Mouse (Mus musculus): ENCODE results near the gene Togaram2.
"Not testable (repeated sequence)": the region's sequence is repeated elsewhere in the genome, so short reads cannot be mapped to it uniquely, and the experiment has no call there.

The Togaram2 gene

DNA sequence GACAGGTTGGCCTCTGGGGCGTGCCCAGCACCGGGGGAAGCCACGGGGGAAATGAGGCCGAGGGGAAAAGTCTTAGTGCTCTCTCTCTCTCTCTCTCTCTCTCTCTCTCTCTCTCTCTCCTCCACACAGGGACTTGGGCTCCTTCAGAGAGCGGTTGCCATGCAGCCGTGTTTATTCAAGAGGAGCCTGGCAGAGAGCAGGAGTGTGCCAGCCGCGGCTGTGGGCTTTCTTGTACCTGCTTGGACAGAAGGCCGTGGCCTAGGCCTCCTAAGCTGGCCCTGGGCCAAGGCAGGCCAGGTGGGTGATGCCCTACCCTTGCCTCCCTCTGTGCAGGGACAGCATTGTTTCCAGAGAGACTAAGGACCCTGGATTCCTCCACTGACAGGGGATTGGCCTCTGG is at the start of gene Togaram2:
Gene Togaram2 (plus strand): TSS at position 170 of the 400 bp plus-strand sequence.
- no peak for DNase-seq (ENCODE audit: inconsistent age in 2 of 2, low spot score in 1 of 2)

DNA sequence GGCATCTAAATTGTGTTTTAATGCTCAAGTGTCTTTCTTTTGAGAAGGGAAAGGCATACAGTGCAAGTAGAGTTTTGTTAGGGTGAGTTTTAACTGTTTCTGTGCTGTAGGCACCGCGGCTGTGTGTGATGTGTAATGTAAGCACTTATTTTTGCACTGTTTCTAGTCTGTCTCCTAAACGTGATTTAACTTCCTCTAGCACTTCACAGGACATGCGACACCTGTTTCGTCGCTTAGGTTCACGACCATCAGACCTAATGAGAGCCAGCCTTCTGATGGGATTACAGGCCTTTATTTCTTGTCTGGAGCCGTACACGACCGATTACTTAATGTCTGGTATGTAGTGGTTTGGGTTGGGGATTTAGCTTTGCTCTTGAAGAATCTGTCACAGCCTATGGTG is 41.3 kb upstream of the Togaram2 start:
- no peak for DNase-seq (ENCODE audit: inconsistent age in 2 of 2, low spot score in 1 of 2)

DNA sequence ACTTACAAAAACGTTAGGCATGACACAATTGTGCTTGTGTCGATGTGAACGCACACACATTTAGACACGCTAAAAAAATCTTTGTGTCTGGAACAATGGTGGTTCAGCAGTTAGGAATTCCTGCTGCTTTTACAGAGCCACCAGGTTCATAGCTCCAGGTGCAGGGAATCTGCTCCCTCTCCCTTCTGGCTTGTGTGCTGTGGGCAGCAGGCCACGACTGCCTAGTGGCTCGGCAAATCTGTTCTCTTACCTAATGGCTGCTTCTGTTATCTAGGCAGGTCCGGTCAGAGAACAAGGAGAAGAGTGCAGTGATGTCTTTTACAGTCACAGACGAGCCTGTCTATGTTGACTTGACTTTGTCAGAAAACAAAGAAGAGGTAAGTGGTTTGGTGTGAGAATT is 39.7 kb upstream of the Togaram2 start:
- no peak for DNase-seq (ENCODE audit: inconsistent age in 2 of 2, low spot score in 1 of 2)

DNA sequence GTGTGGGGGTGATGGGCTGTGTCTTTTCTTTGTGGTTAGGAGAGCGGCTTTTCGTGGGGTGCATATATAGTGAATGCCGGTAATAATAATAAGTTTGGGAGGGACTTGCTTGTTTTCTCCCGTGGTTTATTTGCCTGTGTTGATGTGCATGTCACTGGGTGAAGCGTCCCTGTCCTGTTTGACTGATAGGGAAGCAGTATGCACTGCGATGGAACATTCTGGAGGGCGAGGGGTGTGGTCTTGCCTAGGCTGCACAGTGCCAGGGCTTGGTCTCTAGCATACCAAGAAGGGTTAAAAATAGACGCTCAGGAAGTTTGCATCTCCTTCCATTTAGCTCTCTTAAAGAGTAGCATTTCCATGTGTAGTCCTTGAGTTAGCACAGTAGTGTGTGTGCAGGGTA is 36.3 kb upstream of the Togaram2 start:
- DNase-seq (ENCODE audit: inconsistent age in 2 of 2, low spot score in 1 of 2) = no peak

DNA sequence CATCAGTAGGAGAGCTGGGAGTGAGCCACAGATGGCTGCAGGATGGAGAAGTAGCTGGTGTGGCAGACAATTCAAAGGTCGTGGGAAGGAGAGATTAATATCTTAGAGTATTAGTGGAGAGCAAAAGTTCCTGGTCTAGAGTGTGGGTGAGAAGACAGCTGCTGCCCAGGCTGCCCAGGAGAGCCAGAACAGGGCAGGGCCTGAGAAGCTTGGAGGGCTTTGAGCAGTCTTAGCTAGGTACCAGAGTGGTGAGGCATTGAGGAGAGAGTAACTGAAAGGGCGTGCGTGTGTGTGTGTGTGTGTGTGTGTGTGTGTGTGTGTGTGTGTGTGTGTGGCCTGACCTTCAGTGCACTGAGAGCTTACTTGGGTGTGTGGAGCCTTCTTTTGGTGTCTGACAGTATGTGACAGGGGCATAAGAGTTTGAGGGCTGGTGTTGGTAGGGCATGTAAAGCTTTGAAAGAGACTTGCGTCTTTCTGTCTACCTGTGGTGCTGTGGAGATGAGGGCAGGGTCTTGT is 35.3 kb upstream of the Togaram2 start:
- DNase-seq (ENCODE audit: inconsistent age in 2 of 2, low spot score in 1 of 2) = peak; percentile 32 to 62

DNA sequence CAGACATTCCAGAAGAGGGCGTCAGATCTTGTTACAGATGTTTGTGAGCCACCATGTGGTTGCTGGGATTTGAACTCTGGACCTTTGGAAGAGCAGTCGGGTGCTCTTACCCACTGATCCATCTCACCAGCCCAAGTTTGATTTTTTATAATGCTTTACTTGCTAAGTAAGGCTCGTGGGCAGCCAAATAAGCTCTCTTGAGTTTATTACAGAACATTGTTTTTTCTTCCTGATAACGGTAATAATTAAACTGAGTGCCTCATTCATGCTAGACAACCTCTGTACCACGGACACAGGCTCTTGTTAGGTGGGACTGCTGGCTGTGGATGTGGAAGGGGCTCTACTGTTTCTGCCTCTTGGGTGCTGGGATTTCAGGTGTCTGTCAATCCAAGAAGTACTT is 34.0 kb upstream of the Togaram2 start:
- not testable (repeated sequence) for DNase-seq (ENCODE audit: inconsistent age in 2 of 2, low spot score in 1 of 2)

DNA sequence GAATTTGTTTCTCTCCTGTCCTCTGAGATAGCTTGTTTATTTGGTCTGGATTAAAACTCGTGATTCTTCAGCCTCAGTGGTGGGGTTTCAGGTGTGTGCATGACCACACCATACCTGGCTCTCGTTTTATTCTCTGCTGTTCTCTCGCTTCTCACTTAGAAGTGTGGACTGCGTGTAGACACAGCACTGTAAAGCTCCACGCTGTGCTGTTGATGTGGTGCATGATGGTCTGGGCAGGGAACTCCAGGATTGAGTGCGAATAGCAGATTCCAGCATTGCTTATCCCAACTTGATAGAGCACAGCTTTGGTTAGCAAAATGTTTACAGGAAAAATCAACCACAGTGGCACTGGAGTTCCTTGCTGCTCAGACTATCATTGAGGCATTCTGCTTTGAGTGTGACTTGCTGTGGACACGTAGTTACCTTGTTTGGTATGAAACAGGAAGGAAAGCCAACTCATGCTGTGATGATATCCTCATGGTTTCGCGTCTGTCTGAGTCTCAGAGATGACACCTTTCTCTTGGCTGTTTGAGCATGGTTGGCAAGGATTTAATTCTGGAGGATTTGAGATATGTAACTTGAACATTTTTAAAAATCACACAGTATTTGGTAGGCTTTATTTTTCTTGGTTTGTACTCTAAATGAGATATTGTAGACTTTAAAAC is 32.5 kb upstream of the Togaram2 start:
- DNase-seq (ENCODE audit: inconsistent age in 2 of 2, low spot score in 1 of 2) = no peak

DNA sequence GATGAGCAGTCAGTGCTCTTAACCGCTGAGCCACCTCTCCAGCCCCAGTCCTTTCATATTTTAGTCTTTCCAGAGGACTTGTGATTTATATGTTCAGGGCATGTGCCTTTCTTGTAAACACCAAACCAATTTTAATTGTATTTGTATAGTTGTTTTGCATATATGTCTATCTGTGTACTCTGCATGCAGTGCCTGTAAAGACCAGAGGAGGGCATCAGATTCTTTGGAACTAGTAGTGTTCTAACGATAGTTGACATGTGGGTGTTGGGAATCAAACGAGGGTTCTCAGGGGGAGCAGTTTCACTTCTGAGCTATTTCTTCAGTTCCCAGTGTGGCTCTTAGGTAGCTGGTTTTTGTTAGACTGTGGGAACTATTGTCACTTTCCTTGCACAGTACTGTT is 30.9 kb upstream of the Togaram2 start:
- DNase-seq (ENCODE audit: inconsistent age in 2 of 2, low spot score in 1 of 2) = no peak

DNA sequence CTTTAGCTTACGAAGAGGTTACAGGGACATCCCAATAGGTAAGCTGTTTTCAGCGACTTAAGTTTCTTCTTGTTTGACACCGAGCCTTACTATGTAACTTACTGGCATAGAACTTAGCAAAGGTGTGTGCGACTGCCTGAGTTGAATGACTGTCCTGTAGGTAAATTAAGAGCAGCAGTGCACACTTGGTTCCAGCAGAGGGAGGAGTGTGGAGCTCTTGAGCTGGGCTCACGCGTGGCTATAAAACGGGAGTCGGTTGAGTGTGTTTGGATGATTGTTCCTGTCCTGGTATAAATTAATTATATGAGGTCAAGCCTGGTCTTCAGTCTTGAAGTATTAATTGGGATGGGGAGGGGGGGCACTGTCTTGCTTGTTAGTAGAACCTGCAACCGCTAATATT is 23.1 kb upstream of the Togaram2 start:
- no peak for DNase-seq (ENCODE audit: inconsistent age in 2 of 2, low spot score in 1 of 2)

DNA sequence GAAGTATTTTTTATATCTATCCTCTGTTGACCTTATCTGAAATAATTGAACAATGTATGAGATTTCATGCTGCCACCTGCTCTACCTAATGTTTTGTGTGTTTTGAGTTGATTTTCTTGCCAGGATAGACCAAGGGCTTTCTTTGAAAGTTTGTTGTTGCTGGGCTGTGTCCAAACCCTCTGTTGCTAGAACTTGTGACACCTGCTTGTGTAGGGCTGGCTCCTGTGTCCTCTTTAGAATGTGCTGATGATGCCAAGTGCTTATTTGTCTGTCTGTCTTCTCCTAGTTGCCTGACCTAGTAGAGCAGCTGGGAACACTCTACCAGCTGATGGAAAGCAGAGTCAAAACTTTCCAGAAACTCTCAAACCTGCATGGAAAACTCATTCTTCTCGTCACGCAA is 20.6 kb upstream of the Togaram2 start:
- DNase-seq (ENCODE audit: inconsistent age in 2 of 2, low spot score in 1 of 2) = no peak

DNA sequence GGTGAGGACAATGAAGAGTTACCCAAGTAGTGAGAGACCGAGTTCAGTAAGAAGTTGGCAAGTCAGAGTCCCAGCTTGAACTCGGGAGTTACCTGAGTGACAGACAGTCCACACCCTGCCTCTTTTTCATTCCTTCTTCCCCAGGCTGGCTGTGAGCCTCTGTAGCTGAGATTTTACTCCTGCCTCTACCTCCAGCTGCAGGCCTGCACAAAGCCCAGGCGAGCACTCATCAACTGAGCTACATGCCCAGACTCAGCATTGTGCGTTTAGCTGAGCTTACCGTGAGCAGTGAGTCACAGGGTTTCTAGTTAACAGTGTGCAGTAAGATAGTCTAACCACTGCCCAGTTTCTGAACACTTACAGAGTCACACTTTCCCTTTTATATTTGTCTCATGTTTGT is 20.1 kb upstream of the Togaram2 start:
- no peak for DNase-seq (ENCODE audit: inconsistent age in 2 of 2, low spot score in 1 of 2)

DNA sequence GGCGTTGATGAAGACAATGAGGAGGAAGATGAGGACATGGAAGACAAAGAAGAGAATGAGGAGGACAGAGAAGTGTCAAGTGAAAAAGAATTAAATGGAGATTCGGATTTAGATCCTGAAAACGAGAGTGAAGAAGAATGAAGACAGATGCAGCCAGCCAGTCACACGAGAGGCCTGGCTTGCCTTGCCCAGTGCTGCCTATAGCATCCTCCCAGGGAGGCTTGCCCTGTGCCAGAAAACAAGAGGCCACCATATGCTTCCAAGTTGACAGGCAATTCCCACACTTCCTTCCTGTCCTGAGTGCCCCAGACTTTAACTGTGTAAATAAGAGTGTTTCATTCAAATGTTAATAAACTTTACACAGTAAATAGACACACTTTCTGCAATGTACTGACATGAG is 15.5 kb upstream of the Togaram2 start:
- no peak for DNase-seq (ENCODE audit: inconsistent age in 2 of 2, low spot score in 1 of 2)

DNA sequence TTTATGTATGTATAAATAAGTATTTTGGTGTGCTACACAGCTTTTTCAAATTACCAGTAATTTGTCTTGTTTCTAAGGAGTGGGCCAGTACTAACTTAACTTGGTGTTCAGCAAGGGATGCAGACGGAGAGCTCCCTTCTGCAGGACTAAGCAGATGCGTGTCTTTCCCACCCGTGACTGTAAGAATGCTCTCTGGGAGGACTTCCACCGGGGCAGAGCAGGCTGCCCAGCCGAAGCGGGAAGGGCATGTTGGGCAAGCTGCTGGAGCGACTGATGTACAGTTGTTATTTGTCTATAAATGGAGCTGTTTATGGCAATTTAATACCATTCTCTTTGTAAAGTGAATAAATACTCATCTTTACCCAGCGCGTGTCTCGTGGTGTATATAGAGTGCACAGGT is 14.4 kb upstream of the Togaram2 start:
- DNase-seq (ENCODE audit: inconsistent age in 2 of 2, low spot score in 1 of 2) = no peak

DNA sequence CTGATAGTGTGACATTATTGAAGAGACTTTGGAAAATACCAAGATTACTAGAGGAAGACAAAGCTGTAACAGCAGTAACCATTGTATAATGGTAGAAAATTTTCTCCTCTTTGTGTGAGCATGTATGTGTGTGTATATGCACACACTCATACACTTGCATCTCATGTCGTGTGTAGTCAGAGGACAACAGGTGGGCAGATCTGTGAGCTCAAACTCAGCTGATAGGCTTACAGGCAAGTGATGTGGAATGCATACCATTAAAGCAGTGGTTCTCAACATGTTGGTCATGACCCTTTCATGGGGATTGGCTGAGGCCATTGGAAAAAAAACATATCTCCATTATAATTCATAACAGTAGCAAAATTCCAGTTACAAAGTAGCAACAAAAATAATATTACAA is 12.7 kb upstream of the Togaram2 start:
- no peak for DNase-seq (ENCODE audit: inconsistent age in 2 of 2, low spot score in 1 of 2)

DNA sequence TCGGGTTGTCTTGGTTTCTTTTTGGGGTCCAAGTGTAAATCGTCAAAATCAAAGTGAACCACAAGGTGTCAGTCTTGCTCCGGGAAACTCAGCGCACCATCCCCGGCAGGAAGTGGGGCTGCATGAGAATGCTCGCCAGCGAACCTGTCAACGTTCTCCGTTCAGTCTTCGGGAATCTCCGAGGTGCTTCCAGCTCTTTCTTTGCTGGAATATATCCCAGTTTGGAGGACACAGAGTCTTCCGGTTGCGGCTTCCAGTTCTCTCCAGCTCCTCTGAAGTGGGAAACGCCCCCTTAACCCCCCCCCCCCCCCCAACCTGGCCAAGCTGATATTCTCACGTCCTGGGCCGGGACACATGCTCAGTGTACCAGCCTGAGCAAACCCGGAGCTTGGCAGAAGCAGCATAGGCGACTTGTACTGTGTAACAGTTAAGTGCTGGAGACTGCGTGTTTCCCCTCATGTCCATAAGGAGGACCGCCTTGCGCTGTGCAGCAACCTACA is 10.3 kb upstream of the Togaram2 start:
- DNase-seq (ENCODE audit: inconsistent age in 2 of 2, low spot score in 1 of 2) = peak; percentile 72 to 90

DNA sequence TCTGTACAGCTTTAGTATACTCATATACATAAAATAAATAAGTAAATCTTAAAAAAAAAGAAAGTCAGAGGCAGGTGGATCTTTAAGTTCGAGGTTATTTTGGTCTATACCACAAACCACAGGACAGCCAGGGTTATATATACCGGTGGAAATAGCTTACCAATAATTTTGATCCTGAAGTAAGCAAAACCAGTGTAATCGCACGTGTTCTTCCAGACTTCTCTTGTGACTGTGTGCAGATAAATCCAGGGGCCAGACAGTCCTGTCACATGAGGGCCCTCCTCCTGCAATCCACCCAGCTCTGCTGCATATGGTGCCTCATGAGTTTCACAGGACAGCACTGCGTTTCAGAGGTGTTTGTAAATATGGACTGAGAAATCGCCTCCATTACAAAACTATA is 9.6 kb upstream of the Togaram2 start:
- no peak for DNase-seq (ENCODE audit: inconsistent age in 2 of 2, low spot score in 1 of 2)

DNA sequence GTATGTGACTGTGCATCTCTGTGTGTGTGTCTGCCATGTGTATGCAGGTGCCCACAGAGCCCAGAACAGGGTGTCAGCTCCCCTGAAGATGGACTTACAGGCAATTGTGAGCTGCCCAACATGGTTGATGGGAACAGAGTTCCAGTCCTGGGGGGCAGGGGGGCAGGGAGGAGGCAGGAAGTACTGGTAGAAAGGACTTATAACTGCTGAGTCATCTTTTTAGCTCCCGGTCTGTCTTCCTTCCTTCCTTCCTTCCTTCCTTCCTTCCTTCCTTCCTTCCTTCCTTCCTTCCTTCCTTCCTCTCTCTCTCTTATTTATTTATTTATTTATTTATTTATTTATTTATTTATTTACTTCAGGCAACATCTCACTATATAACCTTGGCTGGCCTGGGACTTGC is 8.9 kb upstream of the Togaram2 start:
- DNase-seq (ENCODE audit: inconsistent age in 2 of 2, low spot score in 1 of 2) = no peak

DNA sequence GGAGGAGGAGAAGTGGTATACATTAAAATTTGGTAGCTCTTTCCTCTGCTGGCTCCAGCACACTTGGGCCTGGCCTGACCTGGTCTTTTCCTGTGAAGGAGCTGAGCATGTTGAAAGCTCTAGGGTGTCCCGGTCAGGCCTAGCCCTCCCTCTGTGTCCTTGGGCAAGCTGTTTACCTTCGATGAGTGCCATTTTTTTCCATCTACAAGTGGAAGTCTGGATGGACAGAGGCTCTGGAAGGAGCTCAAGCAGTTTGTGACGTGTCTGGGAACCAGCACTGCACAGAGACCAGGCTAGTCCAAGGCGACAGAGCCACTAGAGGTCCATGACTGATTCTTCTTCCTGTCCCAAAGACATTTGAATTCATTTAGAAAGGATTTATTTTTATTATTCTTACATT is 7.9 kb upstream of the Togaram2 start:
- no peak for DNase-seq (ENCODE audit: inconsistent age in 2 of 2, low spot score in 1 of 2)

DNA sequence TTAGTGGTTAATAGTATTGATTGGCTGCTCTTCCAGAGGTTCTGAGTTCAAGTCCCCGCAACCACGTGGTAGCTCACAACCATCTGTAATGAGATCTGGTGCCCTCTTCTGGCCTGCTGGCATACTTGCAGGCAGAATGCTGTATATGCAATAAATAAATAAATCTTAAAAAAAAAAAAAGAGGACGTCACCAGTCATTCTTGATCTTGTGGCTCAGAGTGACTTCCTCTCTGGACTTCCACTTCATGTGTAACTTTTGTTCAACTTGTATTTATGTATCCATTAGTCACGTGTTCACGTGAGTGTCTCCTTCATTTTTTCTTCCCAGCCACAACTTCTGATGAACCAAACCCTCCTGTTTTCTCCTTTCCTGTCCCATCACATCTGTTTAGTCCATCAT is 3.5 kb upstream of the Togaram2 start:
- DNase-seq (ENCODE audit: inconsistent age in 2 of 2, low spot score in 1 of 2) = no peak

DNA sequence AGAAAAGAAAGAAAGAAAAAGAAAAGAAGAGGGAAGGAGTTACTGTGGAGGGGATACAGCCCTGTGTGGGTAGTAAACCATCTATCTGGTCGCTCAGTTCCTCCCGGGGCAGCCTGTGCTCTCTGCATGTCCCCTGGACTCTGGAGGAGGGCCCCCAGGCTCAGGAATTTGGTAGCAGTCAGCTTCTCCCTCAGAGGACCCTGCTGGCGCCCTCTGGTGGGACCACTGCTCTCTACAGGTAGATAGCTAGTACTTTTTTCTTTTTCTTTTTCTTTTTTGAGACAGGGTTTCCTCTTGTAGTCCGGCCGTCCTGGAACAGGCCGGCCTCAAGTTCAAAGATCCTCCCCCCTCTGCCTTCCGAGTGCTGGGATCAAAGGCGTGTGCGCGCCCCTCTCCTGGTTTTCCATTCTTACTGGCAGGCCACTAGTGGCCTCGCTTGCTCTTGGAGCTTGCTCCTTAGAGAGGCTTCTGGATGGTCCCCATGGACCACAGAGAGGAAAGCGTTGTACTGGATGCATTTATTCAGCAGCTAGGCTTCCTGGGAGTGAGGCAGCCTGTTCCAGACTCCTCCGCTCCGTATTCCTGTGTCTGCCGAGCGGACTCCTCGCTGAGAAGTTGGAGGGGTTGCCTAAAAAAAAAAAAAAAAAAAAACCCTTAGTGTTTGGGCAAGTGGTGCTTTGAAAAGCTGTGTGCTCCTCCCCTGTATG is 1.1 kb upstream of the Togaram2 start:
- peak in 1 of 2 experiments; percentile 45 for DNase-seq (ENCODE audit: inconsistent age in 2 of 2, low spot score in 1 of 2)

DNA sequence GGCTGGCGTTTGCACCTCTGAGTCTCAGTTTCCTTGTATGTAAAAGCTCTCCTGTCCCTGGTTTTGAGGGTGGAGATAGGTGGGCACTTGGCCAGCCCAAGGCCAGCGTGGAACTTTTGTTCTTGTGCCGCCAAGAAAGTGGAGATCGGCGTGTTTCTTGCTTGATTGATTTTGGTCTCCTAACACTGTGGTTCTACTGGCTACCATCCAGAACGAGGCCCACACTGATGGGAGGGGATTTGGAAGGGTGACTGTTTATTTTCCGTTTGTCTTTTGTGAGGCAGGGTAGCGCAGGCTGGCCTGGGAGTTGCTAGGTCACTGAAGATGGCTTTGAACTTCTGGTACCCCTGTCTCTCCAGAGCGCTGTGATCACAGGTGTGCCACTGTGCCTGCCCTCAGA is 875 bp downstream of the Togaram2 start:
- DNase-seq (ENCODE audit: inconsistent age in 2 of 2, low spot score in 1 of 2) = no peak

DNA sequence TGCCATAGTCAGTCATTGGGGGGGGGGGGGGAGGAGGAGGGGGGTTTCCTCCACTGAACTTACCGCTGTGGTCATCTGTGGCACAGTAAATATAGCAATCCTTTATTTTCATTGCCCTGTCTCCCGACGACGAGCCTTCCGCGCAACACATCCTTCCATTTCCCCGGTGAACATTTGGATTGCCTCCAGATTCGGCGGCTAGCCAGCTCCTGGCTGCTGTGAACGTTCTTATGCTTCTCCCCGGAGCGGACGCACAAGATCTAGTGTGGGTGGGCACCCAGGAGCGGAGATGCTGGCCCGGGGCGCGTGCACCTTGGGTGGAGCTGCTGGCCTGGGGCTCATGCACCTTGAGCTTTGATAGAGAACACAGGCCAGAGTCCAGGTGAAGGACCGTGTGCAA is 1.8 kb downstream of the Togaram2 start:
- peak in 1 of 2 experiments; percentile 29 for DNase-seq (ENCODE audit: inconsistent age in 2 of 2, low spot score in 1 of 2)

DNA sequence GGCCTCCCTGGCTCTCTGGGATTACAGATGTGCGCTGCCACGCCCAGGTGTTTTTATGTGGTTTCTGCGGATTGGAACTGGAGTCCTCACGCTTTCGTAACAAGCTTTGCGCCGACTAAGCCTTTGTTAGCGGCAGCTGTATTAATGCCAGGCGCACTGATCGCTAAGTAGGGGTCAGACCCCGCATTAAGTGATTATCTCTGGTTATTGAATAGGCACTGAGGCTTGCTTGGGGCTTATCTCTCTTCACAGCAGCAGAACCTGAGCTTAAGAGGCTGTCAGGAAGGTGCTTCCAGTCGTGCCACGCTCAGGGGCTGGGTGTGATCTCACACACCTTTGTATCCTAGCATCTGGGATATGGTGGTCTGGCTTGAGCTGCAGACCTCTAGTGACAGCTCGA is 8.6 kb downstream of the Togaram2 start:
- DNase-seq (ENCODE audit: inconsistent age in 2 of 2, low spot score in 1 of 2) = no peak
